Mouse (Mus musculus): ENCODE results near the gene Itpr1.

Gene Itpr1

DNA sequence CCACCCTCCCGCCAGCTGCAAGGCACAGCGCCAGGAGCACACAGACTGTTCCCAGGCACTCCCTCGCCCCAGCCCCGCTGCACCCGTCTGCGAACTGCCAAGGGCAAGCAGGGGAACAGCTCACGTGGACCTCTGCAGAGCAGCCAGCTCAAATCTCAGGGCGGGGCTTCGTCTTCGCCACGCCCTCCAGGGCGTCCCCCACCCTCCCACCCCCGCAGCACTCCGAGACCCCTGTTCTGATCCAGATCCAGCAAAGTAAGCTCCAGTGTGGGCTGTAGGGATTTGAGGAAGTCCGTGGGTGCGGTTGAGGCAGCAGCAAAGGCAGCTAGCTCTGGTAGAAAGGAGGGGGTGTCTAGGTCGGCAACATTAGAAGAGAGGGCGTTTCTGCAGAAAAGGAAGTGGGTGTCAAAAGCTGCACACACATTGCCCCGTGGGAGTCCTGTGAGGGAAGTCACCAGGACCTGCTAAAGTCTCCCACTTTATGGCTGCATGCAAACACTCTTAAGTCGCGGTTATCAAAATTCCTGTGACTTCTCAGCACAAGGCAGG is 358.2 kb downstream of the Itpr1 start:
- CTCF ChIA-PET = interaction anchor here (0.6 to 0.9 kb wide), 2 partner anchors 57 to 86 kb away, joined by 3 read pairs; no protein-coding TSS in a partner anchor

DNA sequence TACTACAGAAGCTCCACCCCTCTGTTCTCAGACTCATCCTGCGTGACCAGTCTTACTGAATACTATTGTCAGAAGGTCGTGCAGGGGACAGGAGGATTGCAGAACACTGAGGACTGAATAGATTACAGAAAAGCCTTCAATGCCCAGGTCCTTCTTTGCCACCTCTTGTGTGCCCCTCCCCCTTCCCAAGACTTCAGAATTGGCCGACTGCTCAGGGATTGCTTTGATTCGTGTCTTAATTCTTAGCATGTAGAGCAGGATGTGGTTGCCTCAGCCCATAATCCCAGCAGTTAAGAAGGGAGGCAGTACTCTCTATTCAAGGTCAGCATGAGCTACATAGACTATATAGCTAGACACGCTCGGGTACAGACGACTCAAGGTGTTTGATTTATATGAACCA is 359.8 kb downstream of the Itpr1 start:
- CTCF ChIA-PET = no interaction called here

- CTCF ChIA-PET = no interaction called here
These were observed 364.2 kb downstream of the Itpr1 start for GRCm38 (mm10) chr6:108577056-108577455.

- CTCF ChIA-PET = no interaction called here
These were observed 375.5 kb downstream of the Itpr1 start for GRCm38 (mm10) chr6:108588426-108588825.

DNA sequence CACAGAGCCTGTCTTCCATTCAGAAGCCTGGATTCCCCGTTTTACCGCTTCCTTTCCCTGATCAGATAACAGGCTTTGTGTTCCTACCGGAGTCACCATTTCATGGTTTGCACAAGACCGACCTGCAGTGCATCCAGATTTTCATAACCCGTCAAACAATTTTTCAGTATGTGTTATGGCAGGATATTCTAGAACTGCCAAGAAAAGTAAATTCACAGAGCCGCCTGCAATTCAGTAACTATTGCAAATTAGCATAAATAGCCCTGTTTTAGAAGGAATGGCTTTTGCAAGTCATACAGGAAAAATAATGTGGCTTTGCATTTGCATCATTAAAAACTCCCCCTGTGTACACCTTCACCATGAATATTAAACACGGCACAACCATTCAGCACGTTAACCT is 379.3 kb downstream of the Itpr1 start:
- CTCF ChIA-PET = interaction anchor here (0.6 kb wide), 1 partner anchor 26 kb away, joined by 3 read pairs; no protein-coding TSS in a partner anchor

DNA sequence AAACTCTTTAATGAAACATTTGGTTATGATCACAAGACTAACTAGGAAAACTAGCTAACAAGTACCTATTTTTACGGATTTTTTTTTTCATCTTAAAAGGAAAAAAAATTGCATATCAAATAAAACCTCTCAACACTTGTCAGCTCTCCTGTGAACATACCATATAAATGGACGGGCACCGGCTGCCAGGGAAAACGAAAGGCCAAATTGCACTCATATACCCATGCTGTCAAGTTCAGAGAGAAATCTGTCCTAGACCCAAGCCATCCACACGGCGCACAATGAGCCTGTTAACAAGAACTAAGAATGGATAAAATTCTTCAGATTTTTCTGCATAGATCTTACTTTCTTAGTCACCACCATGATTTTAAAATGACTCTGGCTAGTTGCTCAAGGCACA is 379.7 kb downstream of the Itpr1 start:
- CTCF ChIA-PET = no interaction called here

DNA sequence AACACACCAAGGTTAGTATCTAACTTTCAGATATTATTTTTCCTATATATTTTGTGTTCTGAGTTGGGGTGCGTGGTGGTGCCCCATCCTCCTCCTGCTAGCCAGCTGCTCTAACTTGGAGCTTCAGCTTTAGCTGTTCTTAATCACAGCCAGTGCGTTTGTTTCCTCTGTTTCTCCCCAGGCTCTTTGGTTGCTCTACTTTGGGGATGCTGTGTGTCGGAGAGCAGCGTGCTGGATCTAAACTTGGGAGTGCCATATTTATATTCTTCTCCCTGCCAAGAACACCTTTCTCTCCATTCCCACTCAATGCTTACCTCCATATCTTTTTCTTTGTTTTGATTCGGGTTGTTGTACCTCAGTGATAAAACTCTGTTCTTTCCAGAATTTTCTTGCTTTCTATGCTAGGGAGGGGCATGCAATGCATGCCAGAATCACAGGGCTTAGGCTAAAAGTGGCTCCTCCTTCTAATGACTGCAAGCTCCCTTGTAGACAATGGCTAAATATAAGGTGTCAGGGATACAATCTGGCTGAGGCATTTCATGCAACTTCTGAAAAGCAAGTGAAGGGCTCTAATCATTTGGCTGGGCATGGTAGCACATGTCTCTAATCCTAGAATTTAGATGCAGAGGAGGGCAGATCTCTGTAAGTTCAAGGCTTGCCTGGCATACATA is 381.4 kb downstream of the Itpr1 start:
- CTCF ChIA-PET = no interaction called here

DNA sequence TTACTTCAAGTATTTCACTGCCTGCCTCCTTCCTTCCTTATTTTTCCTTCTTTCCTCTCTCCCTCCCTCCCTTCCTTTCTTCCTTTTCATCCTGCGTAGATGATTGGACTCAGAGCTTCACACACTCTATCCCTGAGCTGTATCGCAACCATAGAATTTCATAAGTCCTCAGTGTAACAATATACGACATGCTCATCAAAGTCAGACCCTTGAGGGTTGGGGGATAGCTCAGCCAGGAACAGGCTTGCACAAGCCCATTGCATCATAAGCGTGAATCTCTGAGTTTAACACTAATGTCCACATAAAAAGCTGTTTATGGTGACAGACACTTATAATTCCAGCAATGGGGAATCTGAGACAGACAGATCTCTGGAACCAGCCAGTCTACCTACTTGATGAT is 385.8 kb downstream of the Itpr1 start:
- CTCF ChIA-PET = no interaction called here

- CTCF ChIA-PET = no interaction called here
These were observed 386.4 kb downstream of the Itpr1 start for GRCm38 (mm10) chr6:108599317-108599716.

Data from spleen, embryonic (tissue).